Mouse (Mus musculus) neural tube, embryonic 13.5 days (tissue): Measurements from ENCODE around the gene Fgd6. TPM values are rescaled to one million over a fixed set of nuclear protein-coding genes. Genes with fewer than 3 reads are reported as not detected.

Source experiments
- ATAC-seq: fragments of 200-750 bp; cut with Nextera tagmentation; 2 replicates; pipeline ENCODE4 v1.8.0; 2017; ENCODE audit warnings: low read depth, mild to moderate bottlenecking, moderate TSS enrichment, moderate library complexity
- H3K27ac ChIP-seq: fragments of 300-500 bp; sonication (generic); replicated peaks from 2 replicates; pipeline ENCODE4 v1.5.1; 2015; ENCODE audit warnings: moderate library complexity, mild to moderate bottlenecking, inconsistent platforms
- H3K27me3 ChIP-seq: fragments of 300-500 bp; sonication (generic); 2 replicates; pipeline ENCODE4 v1.6.1; 2015; ENCODE audit warnings: mild to moderate bottlenecking, inconsistent platforms
- H3K36me3 ChIP-seq: fragments of 300-500 bp; sonication (generic); 2 replicates; pipeline ENCODE4 v1.6.1; 2015; ENCODE audit warnings: mild to moderate bottlenecking, inconsistent platforms
- H3K4me1 ChIP-seq: fragments of 300-500 bp; sonication (generic); replicated peaks from 2 replicates; pipeline ENCODE4 v1.6.1; 2015; ENCODE audit warnings: inconsistent platforms
- H3K4me2 ChIP-seq: fragments of 300-500 bp; sonication (generic); 2 replicates; pipeline ENCODE4 v1.6.1; 2015; ENCODE audit warnings: inconsistent platforms, mild to moderate bottlenecking, moderate library complexity
- H3K4me3 ChIP-seq: fragments of 300-500 bp; sonication (generic); 2 replicates; pipeline ENCODE4 v1.5.1; 2015; ENCODE audit warnings: mild to moderate bottlenecking, inconsistent platforms
- H3K9ac ChIP-seq: fragments of 300-500 bp; sonication (generic); 2 replicates; pipeline ENCODE4 v1.6.1; 2015; ENCODE audit warnings: moderate library complexity, mild to moderate bottlenecking, inconsistent platforms
- H3K9me3 ChIP-seq: fragments of 300-500 bp; sonication (generic); 2 replicates; pipeline ENCODE4 v1.6.1; 2016; ENCODE audit warnings: inconsistent platforms
- WGBS: fragments of 180-500 bp; shearing (Covaris S2); methylation state at CpG from one replicate; pipeline ENCODE4 v1.1.7; 2015; 5-methylcytosine and 5-hydroxymethylcytosine counted together
- polyA plus RNA-seq: library from polyadenylated mRNA; unstranded; fragments of >200 nt; fragmentation: Nextera tagmentation; extraction: Ambion mirVana; gene quantifications from 2 replicates; pipeline ENCODE4 v1.2.1, GENCODE M21; 2015

The Fgd6 gene
- polyA plus RNA-seq, 1 experiment from 2014 or later, result 2.7 TPM

GRCm38 (mm10) chr10:94076966-94077825, 41.4 kb downstream of the Fgd6 start:
- no peak overlapping the region for H3K4me3 ChIP-seq
- no peaks in the 10 kb centered on the region; the same call in 1 of the 2 replicates for H3K36me3 ChIP-seq
- no peak overlapping the region for H3K4me2 ChIP-seq
- no peaks in the 10 kb centered on the region for H3K9me3 ChIP-seq
- H3K27me3 ChIP-seq, result no peaks in the 10 kb centered on the region
- H3K27ac ChIP-seq, result peak overlapping the region; percentile 59
- peaks cover 21% of the 10 kb centered on the region for H3K4me1 ChIP-seq
- H3K9ac ChIP-seq, result no peak overlapping the region
- 68% methylated on average over 14 of the region's 14 CpGs for WGBS
- no peak for ATAC-seq

GRCm38 (mm10) chr10:94080740-94081139, 44.9 kb downstream of the Fgd6 start:
- ATAC-seq, result no peak
- Histone ChIP-seq H3K9me3 (no peaks in the 10 kb centered on the region), H3K4me3 (no peak overlapping the region), H3K27ac (no peak overlapping the region), H3K27me3 (no peaks in the 10 kb centered on the region), H3K4me1 (peaks cover 15% of the 10 kb centered on the region), H3K4me2 (no peak overlapping the region), H3K36me3 (no peaks in the 10 kb centered on the region), H3K9ac (no peak overlapping the region)
- WGBS, result 73% methylated on average over 3 of the region's 3 CpGs

GRCm38 (mm10) chr10:94082040-94082734, 46.4 kb downstream of the Fgd6 start:
- Histone ChIP-seq H3K36me3 (no peaks in the 10 kb centered on the region), H3K9me3 (no peaks in the 10 kb centered on the region), H3K4me2 (no peak overlapping the region), H3K4me3 (no peak overlapping the region), H3K27me3 (no peaks in the 10 kb centered on the region), H3K27ac (no peak overlapping the region; the same call in 1 of the 2 replicates), H3K4me1 (peaks cover 12% of the 10 kb centered on the region), H3K9ac (no peak overlapping the region)
- ATAC-seq, result no peak
- 53% methylated on average over 7 of the region's 7 CpGs for WGBS

- no peak overlapping the region for H3K27ac ChIP-seq
- H3K4me3 ChIP-seq, result no peak overlapping the region
- 0 out of 2 replicates have a peak, but pooled peaks cover 6% of the 10 kb centered on the region for H3K9me3 ChIP-seq
- H3K36me3 ChIP-seq, result peaks cover 9% of the 10 kb centered on the region
- H3K4me1 ChIP-seq, result 0 out of 2 replicates have a peak, but pooled peaks cover 9% of the 10 kb centered on the region
- no peaks in the 10 kb centered on the region for H3K27me3 ChIP-seq
- no peak overlapping the region for H3K4me2 ChIP-seq
- ATAC-seq, result no peak
- WGBS, result 82% methylated on average over 8 of the region's 8 CpGs
- no peak overlapping the region for H3K9ac ChIP-seq
These were observed 50.5 kb downstream of the Fgd6 start for GRCm38 (mm10) chr10:94086315-94086714.

GRCm38 (mm10) chr10:94087367-94088077, 51.7 kb downstream of the Fgd6 start:
- Histone ChIP-seq H3K27me3 (no peaks in the 10 kb centered on the region), H3K4me2 (no peak overlapping the region; the same call in 1 of the 2 replicates), H3K4me3 (no peak overlapping the region), H3K27ac (peak overlapping the region; percentile 19; the same call in 1 of the 2 replicates), H3K4me1 (0 out of 2 replicates have a peak, but pooled peaks cover 4% of the 10 kb centered on the region), H3K9ac (no peak overlapping the region), H3K36me3 (peaks cover 15% of the 10 kb centered on the region), H3K9me3 (0 out of 2 replicates have a peak, but pooled peaks cover 6% of the 10 kb centered on the region)
- 34% methylated on average over 8 of the region's 11 CpGs for WGBS
- ATAC-seq, result peak; percentile 61; the same call in 1 of the 2 replicates

- Histone ChIP-seq H3K9ac (no peak overlapping the region), H3K36me3 (peaks cover 15% of the 10 kb centered on the region), H3K4me2 (no peak overlapping the region), H3K27ac (no peak overlapping the region), H3K27me3 (no peaks in the 10 kb centered on the region), H3K4me1 (0 out of 2 replicates have a peak, but pooled peaks cover 4% of the 10 kb centered on the region), H3K9me3 (0 out of 2 replicates have a peak, but pooled peaks cover 6% of the 10 kb centered on the region), H3K4me3 (no peak overlapping the region)
- WGBS, result 92% methylated on average over 3 of the region's 3 CpGs
- ATAC-seq, result no peak
These were observed 54.2 kb downstream of the Fgd6 start for GRCm38 (mm10) chr10:94090032-94090431.

GRCm38 (mm10) chr10:94093534-94093933, 57.7 kb downstream of the Fgd6 start:
- Histone ChIP-seq H3K36me3 (peaks cover 15% of the 10 kb centered on the region), H3K27me3 (no peaks in the 10 kb centered on the region), H3K27ac (no peak overlapping the region), H3K9ac (no peak overlapping the region), H3K4me1 (no peaks in the 10 kb centered on the region), H3K4me3 (no peak overlapping the region), H3K9me3 (0 out of 2 replicates have a peak, but pooled peaks cover 6% of the 10 kb centered on the region), H3K4me2 (no peak overlapping the region)
- 21% methylated on average over 5 of the region's 5 CpGs for WGBS
- ATAC-seq, result no peak

GRCm38 (mm10) chr10:94095743-94096465, 60.1 kb downstream of the Fgd6 start:
- no peak overlapping the region for H3K4me2 ChIP-seq
- no peak for ATAC-seq
- H3K4me1 ChIP-seq, result no peaks in the 10 kb centered on the region
- no peaks in the 10 kb centered on the region for H3K9me3 ChIP-seq
- H3K36me3 ChIP-seq, result peaks cover 14% of the 10 kb centered on the region
- H3K27ac ChIP-seq, result no peak overlapping the region
- no peak overlapping the region for H3K9ac ChIP-seq
- no peak overlapping the region for H3K4me3 ChIP-seq
- H3K27me3 ChIP-seq, result no peaks in the 10 kb centered on the region
- 90% methylated on average over 17 of the region's 17 CpGs for WGBS

- 71% methylated on average over 3 of the region's 3 CpGs for WGBS
- H3K9ac ChIP-seq, result no peak overlapping the region
- H3K36me3 ChIP-seq, result 0 out of 2 replicates have a peak, but pooled peaks cover 9% of the 10 kb centered on the region
- no peak overlapping the region for H3K4me3 ChIP-seq
- ATAC-seq, result no peak
- no peaks in the 10 kb centered on the region for H3K27me3 ChIP-seq
- no peak overlapping the region for H3K27ac ChIP-seq
- no peak overlapping the region for H3K4me2 ChIP-seq
- H3K9me3 ChIP-seq, result no peaks in the 10 kb centered on the region
- H3K4me1 ChIP-seq, result no peaks in the 10 kb centered on the region
These were observed 61.5 kb downstream of the Fgd6 start for GRCm38 (mm10) chr10:94097081-94097845.

GRCm38 (mm10) chr10:94098100-94098499, 62.3 kb downstream of the Fgd6 start:
- Histone ChIP-seq H3K36me3 (peaks cover 10% of the 10 kb centered on the region; the same call in 1 of the 2 replicates), H3K27me3 (no peaks in the 10 kb centered on the region), H3K4me2 (no peak overlapping the region), H3K27ac (no peak overlapping the region), H3K9me3 (no peaks in the 10 kb centered on the region), H3K9ac (no peak overlapping the region), H3K4me1 (no peaks in the 10 kb centered on the region), H3K4me3 (no peak overlapping the region)
- WGBS, result 93% methylated on average over 3 of the region's 3 CpGs
- no peak for ATAC-seq

GRCm38 (mm10) chr10:94105498-94105897, 69.7 kb downstream of the Fgd6 start:
- Histone ChIP-seq H3K9me3 (no peaks in the 10 kb centered on the region), H3K27me3 (no peaks in the 10 kb centered on the region), H3K27ac (no peak overlapping the region), H3K4me2 (no peak overlapping the region), H3K4me1 (no peaks in the 10 kb centered on the region), H3K36me3 (peaks cover 14% of the 10 kb centered on the region), H3K9ac (no peak overlapping the region), H3K4me3 (no peak overlapping the region)
- WGBS, result 91% methylated on average over 10 of the region's 10 CpGs
- no peak for ATAC-seq
